Mouse (Mus musculus) spleen, adult 2 months (tissue): ENCODE results near the gene Tcp11l2. TPM values are rescaled to one million over a fixed set of nuclear protein-coding genes. Genes with fewer than 3 reads are reported as not detected.

ENCODE experiments used
- DNase-seq, 2 experiments: peaks; one replicate each; pipeline versions ENCODE4 v3.0.0 to v3.0.0-alpha.2; 2012 to 2021; ENCODE audit warnings: low spot score in 2 of 2, low read depth in 1 of 2
- H3K27ac ChIP-seq: fragments of 200-500 bp; 2 replicates; pipeline ENCODE4 v1.5.1; 2012; ENCODE audit warnings: low read length, inconsistent platforms; ENCODE audit not compliant: insufficient read depth
- H3K27me3 ChIP-seq: fragments of 200-500 bp; 2 replicates; pipeline ENCODE4 v1.6.1; 2012; ENCODE audit warnings: mild to moderate bottlenecking, moderate library complexity, low read length, inconsistent platforms; ENCODE audit not compliant: control insufficient read depth, insufficient read depth
- H3K36me3 ChIP-seq: fragments of 200-500 bp; 2 replicates; pipeline ENCODE4 v1.6.1; 2012; ENCODE audit warnings: mild to moderate bottlenecking, low read length, inconsistent platforms; ENCODE audit not compliant: control insufficient read depth, insufficient read depth
- H3K4me1 ChIP-seq: fragments of 200-500 bp; 2 replicates; pipeline ENCODE4 v1.6.1; 2011; ENCODE audit warnings: inconsistent platforms; ENCODE audit not compliant: control insufficient read depth, insufficient read depth, insufficient read length
- H3K4me3 ChIP-seq: fragments of 200-500 bp; 2 replicates; pipeline ENCODE4 v1.5.1; 2011; ENCODE audit warnings: mild to moderate bottlenecking, inconsistent platforms; ENCODE audit not compliant: insufficient read depth, insufficient read length; ENCODE audit errors: extremely low read depth
- CTCF ChIP-seq: fragments of 200-500 bp; IDR thresholded peaks from 2 replicates; pipeline ENCODE4 v1.5.1; 2011; ENCODE audit warnings: mild to moderate bottlenecking, inconsistent platforms; ENCODE audit not compliant: insufficient read depth, insufficient read length, insufficient replicate concordance; ENCODE audit errors: extremely low read depth
- POLR2A ChIP-seq: fragments of 200-500 bp; IDR thresholded peaks from 2 replicates; pipeline ENCODE4 v1.6.1; 2011; ENCODE audit warnings: low read depth, low read length, inconsistent platforms
- WGBS: fragments of 180-500 bp; shearing (Covaris S2); methylation state at CpG from one replicate; pipeline ENCODE4 v1.1.7; 2018; 5-methylcytosine and 5-hydroxymethylcytosine counted together
- polyA plus RNA-seq: library from polyadenylated mRNA; depleted of rRNA; stranded (reverse); fragments of >200 nt; gene quantifications from 2 replicates; pipeline ENCODE4 v1.2.3, GENCODE M21; 2012

The Tcp11l2 gene
- polyA plus RNA-seq, 1 experiment: 81.2 TPM

DNA sequence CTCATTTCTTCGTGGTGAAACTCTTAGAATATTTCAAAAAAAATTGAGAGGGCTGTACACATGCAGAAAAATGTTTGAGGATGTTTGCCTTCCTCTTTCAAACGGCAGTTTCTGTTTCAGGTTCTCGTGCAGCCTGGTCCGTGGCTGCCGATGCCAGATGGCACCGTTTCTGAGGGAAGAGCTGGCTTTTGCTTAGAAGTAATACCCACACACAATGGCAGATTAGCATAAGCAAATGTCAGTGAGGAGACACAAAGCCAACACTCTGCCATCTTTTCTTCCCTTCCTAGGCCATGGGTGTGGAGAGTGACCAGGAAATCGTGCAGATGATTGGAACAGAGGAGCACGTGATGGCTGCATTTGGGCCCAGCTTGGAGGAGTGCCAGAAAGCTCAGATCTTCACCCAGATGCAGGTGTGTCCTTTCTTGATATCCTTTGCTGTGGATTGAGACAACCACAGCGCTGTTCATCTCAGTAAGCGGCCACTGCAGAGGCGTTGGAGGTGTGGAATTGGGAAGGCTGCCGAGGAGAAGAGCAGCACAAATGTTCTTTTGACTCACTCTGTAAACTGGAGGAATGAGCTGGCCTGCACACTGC lies 70.2 kb downstream of the Tcp11l2 start:
- TF ChIP-seq POLR2A (peak; percentile 2; the same call in 1 of the 2 replicates), CTCF (no peak)
- H3K36me3 ChIP-seq: peaks cover 4% of the 10 kb centered on the region
- peak; percentile 32 to 42 for DNase-seq
- H3K27ac ChIP-seq: peak overlapping the region; percentile 80
- 8% methylated on average over 12 of the region's 12 CpGs for WGBS
- H3K27me3 ChIP-seq: no peaks in the 10 kb centered on the region
- H3K4me3 ChIP-seq: peak overlapping the region; percentile 34; the same call in 1 of the 2 replicates
- H3K4me1 ChIP-seq: peaks cover 15% of the 10 kb centered on the region

DNA sequence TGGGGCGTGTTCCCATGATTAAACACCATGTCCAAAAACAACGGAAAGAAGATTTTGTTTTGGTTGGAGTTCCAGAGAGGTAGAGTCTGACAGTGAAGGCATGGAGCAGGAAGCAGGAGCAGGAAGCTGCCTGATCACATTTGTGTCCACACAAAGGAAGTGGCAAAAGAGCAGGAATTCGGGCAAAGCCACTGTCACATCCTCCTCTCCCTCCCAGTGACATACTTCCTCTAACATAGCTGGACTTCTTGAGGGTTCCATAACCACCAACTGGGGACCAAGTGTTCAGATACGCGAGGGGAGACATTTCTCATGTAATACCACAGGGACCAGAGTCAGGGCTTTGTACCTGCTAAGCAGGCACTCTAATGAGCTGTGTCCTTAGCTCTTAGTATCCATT lies 70.8 kb downstream of the Tcp11l2 start:
- peaks cover 15% of the 10 kb centered on the region for H3K4me1 ChIP-seq
- DNase-seq: no peak
- H3K4me3 ChIP-seq: no peak overlapping the region
- TF ChIP-seq POLR2A: no peak
- no peak for TF ChIP-seq CTCF
- WGBS: 53% methylated on average over 5 of the region's 5 CpGs
- peaks cover 5% of the 10 kb centered on the region for H3K36me3 ChIP-seq
- no peaks in the 10 kb centered on the region for H3K27me3 ChIP-seq
- H3K27ac ChIP-seq: no peak overlapping the region

DNA sequence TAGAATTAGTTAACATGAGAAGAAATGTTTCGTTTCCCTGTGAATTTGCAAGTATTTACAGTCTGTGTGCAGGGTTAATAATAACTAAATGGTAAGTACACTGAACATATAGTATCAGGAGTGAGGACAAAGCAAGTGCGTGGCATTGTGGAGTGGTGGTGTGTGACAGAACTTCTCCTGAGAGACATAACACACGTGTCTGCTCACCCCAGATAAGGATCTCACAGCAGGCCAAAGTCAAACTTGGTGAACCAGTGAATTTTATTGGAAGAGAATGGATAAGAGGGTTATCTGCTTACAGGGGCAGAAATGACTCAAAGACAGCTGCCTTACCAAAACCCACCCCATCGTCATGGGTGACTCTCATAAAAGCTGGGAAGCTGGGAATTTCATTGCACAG lies 72.5 kb downstream of the Tcp11l2 start:
- no peak overlapping the region for H3K4me3 ChIP-seq
- H3K27me3 ChIP-seq: no peaks in the 10 kb centered on the region
- H3K36me3 ChIP-seq: peaks cover 9% of the 10 kb centered on the region
- WGBS: 66% methylated on average over 4 of the region's 4 CpGs
- H3K4me1 ChIP-seq: peaks cover 15% of the 10 kb centered on the region
- TF ChIP-seq CTCF (no peak), POLR2A (no peak)
- DNase-seq: no peak
- no peak overlapping the region for H3K27ac ChIP-seq

DNA sequence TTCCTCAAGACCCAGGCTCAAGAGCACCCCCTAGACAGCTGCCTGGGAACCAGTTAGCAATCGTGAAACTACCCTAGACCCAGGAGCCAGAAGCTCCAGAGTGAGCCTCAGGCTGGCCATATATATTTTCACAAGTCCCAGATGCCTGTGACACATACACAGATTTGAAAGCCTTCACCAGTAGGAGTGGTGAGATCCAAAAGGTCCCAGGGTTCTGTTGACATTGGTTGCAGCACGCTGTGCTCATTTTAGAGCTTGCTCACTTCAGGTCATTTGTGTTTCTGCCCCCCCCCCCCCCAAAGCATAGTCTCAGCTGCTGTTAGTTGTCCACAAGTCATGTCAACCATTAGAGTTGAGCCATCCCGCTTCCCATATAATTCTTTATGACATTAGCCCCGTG lies 77.6 kb downstream of the Tcp11l2 start:
- no peaks in the 10 kb centered on the region for H3K27me3 ChIP-seq
- peaks cover 6% of the 10 kb centered on the region for H3K4me1 ChIP-seq
- H3K4me3 ChIP-seq: no peak overlapping the region
- no peak for DNase-seq
- WGBS: 88% methylated on average over 4 of the region's 4 CpGs
- peaks cover 18% of the 10 kb centered on the region for H3K36me3 ChIP-seq
- TF ChIP-seq POLR2A: no peak
- no peak for TF ChIP-seq CTCF
- H3K27ac ChIP-seq: no peak overlapping the region

DNA sequence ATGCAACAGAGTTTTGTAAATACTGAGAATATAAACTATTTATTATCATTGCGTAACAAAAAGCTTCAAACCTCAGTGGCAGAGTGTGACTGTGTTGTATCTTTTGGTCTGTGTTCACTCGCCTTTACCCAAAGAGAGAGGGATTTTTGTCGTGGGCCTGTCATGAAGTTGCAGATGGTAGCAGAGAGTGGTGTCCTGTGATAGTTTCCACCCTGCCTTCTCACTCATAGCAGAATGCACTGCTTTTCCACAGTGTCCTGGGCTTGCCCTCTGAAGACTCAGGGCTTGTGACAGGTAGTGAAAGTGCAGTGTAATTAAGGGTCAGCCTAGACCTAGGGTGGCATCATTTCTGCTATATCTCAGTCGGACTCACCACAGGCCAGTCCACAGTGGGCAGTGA lies 78.3 kb downstream of the Tcp11l2 start:
- TF ChIP-seq POLR2A (no peak), CTCF (no peak)
- WGBS: 91% methylated on average over 4 of the region's 4 CpGs
- Histone ChIP-seq H3K27me3 (no peaks in the 10 kb centered on the region), H3K27ac (no peak overlapping the region), H3K36me3 (peaks cover 18% of the 10 kb centered on the region), H3K4me1 (peaks cover 6% of the 10 kb centered on the region; the same call in 1 of the 2 replicates), H3K4me3 (no peak overlapping the region)
- DNase-seq: no peak

DNA sequence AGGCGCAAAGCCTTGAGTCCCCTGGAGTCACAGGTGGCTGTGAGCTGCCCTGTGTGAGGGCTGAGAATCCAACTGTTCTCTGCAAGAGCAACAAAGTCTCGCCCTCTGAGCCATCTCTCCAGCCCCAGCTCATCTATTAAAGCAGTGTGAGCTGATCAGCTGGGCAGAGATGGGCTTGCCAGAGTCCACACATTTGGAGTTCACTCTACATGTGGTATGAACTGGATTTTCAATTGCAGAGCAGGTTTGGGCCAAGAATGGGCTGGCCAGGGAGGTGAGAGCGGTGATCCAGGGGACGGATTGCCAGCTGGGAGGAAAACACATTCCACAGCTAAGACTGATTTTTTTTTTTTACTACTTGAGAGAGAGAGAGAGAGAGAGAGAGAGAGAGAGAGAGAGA lies 80.2 kb downstream of the Tcp11l2 start:
- Histone ChIP-seq H3K27me3 (no peaks in the 10 kb centered on the region), H3K27ac (no peak overlapping the region), H3K4me1 (0 out of 2 replicates have a peak, but pooled peaks cover 6% of the 10 kb centered on the region), H3K4me3 (no peak overlapping the region), H3K36me3 (peaks cover 21% of the 10 kb centered on the region)
- no peak for DNase-seq
- WGBS: 93% methylated on average over 4 of the region's 4 CpGs
- TF ChIP-seq POLR2A (no peak), CTCF (no peak)

DNA sequence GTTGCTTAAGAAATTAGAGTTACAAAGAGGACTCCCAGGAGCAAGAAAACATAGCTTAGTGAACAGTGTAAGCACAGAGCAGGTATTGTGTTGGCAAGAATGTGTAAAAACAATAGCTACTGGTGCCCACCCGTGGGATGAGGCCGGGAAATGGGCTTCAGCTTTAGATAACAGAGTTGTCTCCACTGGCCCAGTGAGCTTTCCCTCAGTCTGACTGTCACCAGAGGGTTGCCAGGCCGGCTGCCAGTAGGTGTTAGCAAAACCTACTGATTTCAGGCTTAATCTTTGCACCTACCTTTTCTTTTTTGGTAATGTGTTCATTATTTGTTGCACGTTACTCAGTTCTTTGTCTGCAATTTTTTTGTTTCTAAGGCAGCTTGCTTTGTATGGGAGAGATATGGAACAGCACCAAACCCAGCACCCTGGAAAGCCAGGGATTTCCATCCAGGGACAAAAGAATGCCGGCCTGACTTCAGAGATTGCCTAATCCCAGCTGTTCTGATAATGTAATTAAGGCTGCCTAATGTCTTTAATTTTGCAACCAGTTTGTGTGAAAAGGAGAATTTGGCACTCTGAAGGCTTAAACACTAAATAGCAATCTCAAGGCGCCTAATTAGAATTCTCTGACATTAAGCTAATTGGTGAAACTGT lies 81.1 kb downstream of the Tcp11l2 start:
- DNase-seq: no peak
- Histone ChIP-seq H3K4me1 (0 out of 2 replicates have a peak, but pooled peaks cover 6% of the 10 kb centered on the region), H3K4me3 (no peak overlapping the region), H3K36me3 (peaks cover 20% of the 10 kb centered on the region), H3K27ac (no peak overlapping the region), H3K27me3 (no peaks in the 10 kb centered on the region)
- no peak for TF ChIP-seq POLR2A
- TF ChIP-seq CTCF: no peak
- WGBS: 83% methylated on average over 6 of the region's 6 CpGs
